ENCODE assay signal across 9 mouse cellular contexts in genomic region chr4:97997151-97997817, GRCm38 (mm10).
DNase-seq lines count a peak whose midpoint lies in the region; ATAC-seq lines count a peak whose summit lies in the region.
"Had no signal": no experiment of that assay in that cellular context is flagged by ENCODE, and none has a peak within 500 bp of the region (broad histone marks: within the 10 kb centered on the region; RNA-seq: fewer than 3 reads in every experiment).

No protein-coding gene starts in this region.

- H3K27ac ChIP-seq in heart, embryonic 11.5 days (ENCODE audit: low read depth, low read length): no peak overlapping the region

- H3K36me3 ChIP-seq in heart, embryonic 11.5 days (ENCODE audit: control insufficient read depth, insufficient read depth, low read length): 0 out of 2 replicates have a peak, but pooled peaks cover 2% of the 10 kb centered on the region

- H3K27me3 ChIP-seq in heart, embryonic 11.5 days (ENCODE audit: control insufficient read depth, insufficient read depth, low read length): no peaks in the 10 kb centered on the region

- DNase-seq in heart, adult 11 months: peak; percentile 94
- DNase-seq in lung, postnatal 14 days: peak; percentile 14
- DNase-seq in lung, postnatal 36 days: no peak
- peak; percentile 38 for DNase-seq in cerebellum, adult 9-11 months
- peak; percentile 36 to 38 for DNase-seq in layer of hippocampus, postnatal 36 days
- DNase-seq in adrenal gland, adult 8-10 months: no peak
- DNase-seq in spleen, postnatal 4 days (ENCODE audit: low spot score in 2 of 2): no peak
- DNase-seq: thymus, postnatal 4 days had no signal

- H3K4me1 ChIP-seq in heart, embryonic 11.5 days (ENCODE audit: control insufficient read depth, insufficient read depth, low read length): peaks cover 4% of the 10 kb centered on the region

- no peak overlapping the region for H3K4me2 ChIP-seq in heart, embryonic 11.5 days

- H3K9ac ChIP-seq in heart, embryonic 11.5 days (ENCODE audit: low read depth, low read length): no peak overlapping the region

- ATAC-seq in heart, embryonic 11.5 days (replicated peaks; ENCODE audit: insufficient number of reproducible peaks, low FRiP score, low TSS enrichment): no peak

- WGBS in heart, embryonic 11.5 days (ENCODE audit: insufficient replicate concordance): 70% methylated on average over 11 of the region's 11 CpGs

- H3K9me3 ChIP-seq in heart, embryonic 11.5 days (replicated peaks; ENCODE audit: control insufficient read depth, low read length): no peaks in the 10 kb centered on the region

- no peak overlapping the region for H3K4me3 ChIP-seq in heart, embryonic 11.5 days (ENCODE audit: low read depth, low read length)

Comparison
In these comparisons a context has a peak if more than half of its experiments do, and no peak if none do; other contexts are left out.
1. DNase-seq: peak in heart, adult 11 months (single experiment), lung, postnatal 14 days (single experiment), cerebellum, adult 9-11 months (single experiment) and layer of hippocampus, postnatal 36 days (2 of 2); none in lung, postnatal 36 days (single experiment), adrenal gland, adult 8-10 months (single experiment) and spleen, postnatal 4 days (0 of 2).